8 mouse cellular contexts compared by ENCODE assay signal in genomic region chr2:67567141-67567680, GRCm38 (mm10). TPM values are rescaled to one million over a fixed set of nuclear protein-coding genes. Genes with fewer than 3 reads are reported as not detected.
DNase-seq lines count a peak whose midpoint lies in the region; ATAC-seq lines count a peak whose summit lies in the region.

No protein-coding gene starts in this region.

- 14% methylated on average over 8 of the region's 8 CpGs for WGBS in kidney, embryonic 14.5 days
- WGBS in heart, embryonic 16.5 days, result 18% methylated on average over 8 of the region's 8 CpGs
- WGBS in midbrain, embryonic 15.5 days, result 12% methylated on average over 8 of the region's 8 CpGs

- H3K27me3 ChIP-seq in kidney, embryonic 14.5 days (ENCODE audit: control insufficient read depth, insufficient read depth, low read length), result no peaks in the 10 kb centered on the region
- H3K27me3 ChIP-seq in heart, embryonic 16.5 days (ENCODE audit: control insufficient read depth, insufficient read depth, low read length), result no peaks in the 10 kb centered on the region
- no peaks in the 10 kb centered on the region for H3K27me3 ChIP-seq in midbrain, embryonic 15.5 days (replicated peaks)

- H3K9me3 ChIP-seq in kidney, embryonic 14.5 days (ENCODE audit: control insufficient read depth, low read length), result no peaks in the 10 kb centered on the region
- no peaks in the 10 kb centered on the region for H3K9me3 ChIP-seq in heart, embryonic 16.5 days (replicated peaks; ENCODE audit: control insufficient read depth, low read length)
- no peaks in the 10 kb centered on the region for H3K9me3 ChIP-seq in midbrain, embryonic 15.5 days

- H3K9ac ChIP-seq in kidney, embryonic 14.5 days (ENCODE audit: low read depth, low read length), result no peak overlapping the region
- H3K9ac ChIP-seq in heart, embryonic 16.5 days (ENCODE audit: low read length), result peak overlapping the region; percentile 39; the same call in 1 of the 2 replicates
- peak overlapping the region; percentile 89 for H3K9ac ChIP-seq in midbrain, embryonic 15.5 days

- H3K4me1 ChIP-seq in kidney, embryonic 14.5 days (ENCODE audit: control insufficient read depth, insufficient read depth, low read length), result peaks cover 3% of the 10 kb centered on the region; the same call in 1 of the 2 replicates
- H3K4me1 ChIP-seq in heart, embryonic 16.5 days (ENCODE audit: control insufficient read depth, insufficient read depth, low read length), result peaks cover 5% of the 10 kb centered on the region; the same call in 1 of the 2 replicates
- peaks cover 17% of the 10 kb centered on the region for H3K4me1 ChIP-seq in midbrain, embryonic 15.5 days

- peak overlapping the region; percentile 68 for H3K4me3 ChIP-seq in kidney, embryonic 14.5 days (ENCODE audit: low read length)
- H3K4me3 ChIP-seq in heart, embryonic 16.5 days (ENCODE audit: low read length), result peak overlapping the region; percentile 80
- peak overlapping the region; percentile 91 for H3K4me3 ChIP-seq in midbrain, embryonic 15.5 days

- H3K4me2 ChIP-seq in kidney, embryonic 14.5 days (replicated peaks; ENCODE audit: low read depth, low read length), result peak overlapping the region; percentile 75
- peak overlapping the region; percentile 94 for H3K4me2 ChIP-seq in heart, embryonic 16.5 days (ENCODE audit: low read depth, low read length)
- peak overlapping the region; percentile 96 for H3K4me2 ChIP-seq in midbrain, embryonic 15.5 days

- ATAC-seq in kidney, embryonic 14.5 days (ENCODE audit: low FRiP score, low TSS enrichment), result no peak
- ATAC-seq in heart, embryonic 16.5 days (replicated peaks; ENCODE audit: extremely low read depth, insufficient read depth, low FRiP score), result no peak
- ATAC-seq in midbrain, embryonic 15.5 days (replicated peaks), result no peak

- no peaks in the 10 kb centered on the region for H3K36me3 ChIP-seq in kidney, embryonic 14.5 days (ENCODE audit: control insufficient read depth, insufficient read depth, low read length)
- H3K36me3 ChIP-seq in heart, embryonic 16.5 days (ENCODE audit: control insufficient read depth, insufficient read depth), result no peaks in the 10 kb centered on the region
- no peaks in the 10 kb centered on the region for H3K36me3 ChIP-seq in midbrain, embryonic 15.5 days (replicated peaks)

- H3K27ac ChIP-seq in kidney, embryonic 14.5 days (ENCODE audit: low read depth, low read length), result no peak overlapping the region
- H3K27ac ChIP-seq in heart, embryonic 16.5 days (ENCODE audit: low read length), result no peak overlapping the region
- no peak overlapping the region for H3K27ac ChIP-seq in midbrain, embryonic 15.5 days

- intact Hi-C loops in gastrocnemius, postnatal 36 days (cut with DNase I), result no loop called here

- no peak for DNase-seq in kidney, postnatal 36 days
- DNase-seq in cerebellum, postnatal 36 days, result peak; percentile 8 to 28
- DNase-seq in adipocyte (ENCODE audit: low spot score), result no peak
- DNase-seq in left cerebral cortex, adult 8-10 months (ENCODE audit: low spot score in 2 of 2), result no peak
- DNase-seq in gastrocnemius, postnatal 36 days, result no peak

RNA-seq across cellular contexts. Expression of gene B3galt1, which starts 1.5 kb away (rescaled TPM):
- 4.4 and 7.4 TPM in 2 replicates for polyA plus RNA-seq in kidney, embryonic 14.5 days (2014; fragmentation: Nextera tagmentation; extraction: Ambion mirVana)
- 5.7 and 6.7 TPM in 2 replicates for polyA plus RNA-seq in heart, embryonic 16.5 days (2015; fragmentation: Nextera tagmentation; extraction: Ambion mirVana)
- polyA plus RNA-seq in midbrain, embryonic 15.5 days (2015; fragmentation: Nextera tagmentation; extraction: Ambion mirVana), result 57.0 and 57.2 TPM in 2 replicates
- 10 to 100 TPM; 83.8 to 88.3 (median 86.0) TPM for total RNA-seq in left cerebral cortex, adult 8-10 months (2022)
- 1 to 10 TPM; 1.4 to 1.6 TPM for total RNA-seq in gastrocnemius, postnatal 36 days (2021)

Comparison
In these comparisons a context has a peak if more than half of its experiments do, and no peak if none do; other contexts are left out.
1. DNase-seq: peak in cerebellum, postnatal 36 days (2 of 2); none in kidney, postnatal 36 days (0 of 2), adipocyte (single experiment), left cerebral cortex, adult 8-10 months (0 of 2) and gastrocnemius, postnatal 36 days (0 of 2).
2. Peak in every context shown above with its lines, with median percentiles within 50 percentile points of each other: H3K4me2 ChIP-seq and H3K4me3 ChIP-seq.